Mouse (Mus musculus): ENCODE measurements around the gene Astn1.

Astn1 gene

GRCm38 (mm10) chr1:158739132-158739919 is 377.3 kb downstream of the Astn1 start:
- no peak for DNase-seq (ENCODE audit: low read depth, low spot score)

- DNase-seq (ENCODE audit: low read depth, low spot score): no peak
Measured at GRCm38 (mm10) chr1:158740161-158740766, 378.2 kb downstream of the Astn1 start.

- no peak for DNase-seq (ENCODE audit: low read depth, low spot score)
Measured at GRCm38 (mm10) chr1:158740949-158741348, 378.9 kb downstream of the Astn1 start.

Data from retina, adult 2 months (tissue).